Mouse (Mus musculus) ES-Bruce4 (cell line): ENCODE measurements around the gene Pde6h. TPM values are rescaled to one million over a fixed set of nuclear protein-coding genes. Genes with fewer than 3 reads are reported as not detected.

Source experiments
- H3K27ac ChIP-seq: 2 replicates; pipeline ENCODE4 v1.5.1; 2012; ENCODE audit warnings: low read length, inconsistent platforms; ENCODE audit not compliant: insufficient read depth
- H3K27me3 ChIP-seq: 2 replicates; pipeline ENCODE4 v1.6.1; 2012; ENCODE audit warnings: mild to moderate bottlenecking, low read length, inconsistent platforms; ENCODE audit not compliant: control insufficient read depth, poor library complexity, insufficient read depth, severe bottlenecking
- H3K36me3 ChIP-seq: 2 replicates; pipeline ENCODE4 v1.6.1; 2012; ENCODE audit warnings: inconsistent platforms, mild to moderate bottlenecking, low read length, moderate library complexity; ENCODE audit not compliant: control insufficient read depth, poor library complexity, insufficient read depth, severe bottlenecking
- H3K4me1 ChIP-seq: one replicate; pipeline ENCODE4 v1.8.1; 2011; ENCODE audit warnings: low read length; ENCODE audit not compliant: control insufficient read depth, insufficient read depth
- H3K4me3 ChIP-seq: 2 replicates; pipeline ENCODE4 v1.5.1; 2011; ENCODE audit warnings: low read depth, mild to moderate bottlenecking, low read length
- H3K9ac ChIP-seq: 2 replicates; pipeline ENCODE4 v1.6.1; 2012; ENCODE audit warnings: low read depth, mild to moderate bottlenecking, inconsistent platforms; ENCODE audit not compliant: poor library complexity, severe bottlenecking
- H3K9me3 ChIP-seq: replicated peaks from 2 replicates; pipeline ENCODE4 v1.6.1; 2012; ENCODE audit warnings: mild to moderate bottlenecking, low read length, inconsistent platforms; ENCODE audit not compliant: control insufficient read depth, poor library complexity, insufficient read depth, severe bottlenecking
- CTCF ChIP-seq: IDR thresholded peaks from one replicate; pipeline ENCODE4 v1.8.1; 2011; ENCODE audit warnings: low read depth, low read length
- EP300 ChIP-seq: IDR thresholded peaks from 2 replicates; pipeline ENCODE4 v1.6.1; 2011; ENCODE audit warnings: low read depth, low read length; ENCODE audit not compliant: insufficient read depth
- POLR2A ChIP-seq: IDR thresholded peaks from one replicate; pipeline ENCODE4 v1.8.1; 2011; ENCODE audit warnings: low read length; ENCODE audit not compliant: insufficient read depth
- polyA plus RNA-seq: library from polyadenylated mRNA; stranded (reverse); fragments of >200 nt; gene quantifications from 2 replicates; pipeline ENCODE4 v1.2.4, GENCODE M21; 2011; ENCODE audit warnings: low read depth; ENCODE audit not compliant: missing spikeins, insufficient read depth, insufficient read length

Gene Pde6h
- polyA plus RNA-seq, 1 experiment, result not detected

DNA sequence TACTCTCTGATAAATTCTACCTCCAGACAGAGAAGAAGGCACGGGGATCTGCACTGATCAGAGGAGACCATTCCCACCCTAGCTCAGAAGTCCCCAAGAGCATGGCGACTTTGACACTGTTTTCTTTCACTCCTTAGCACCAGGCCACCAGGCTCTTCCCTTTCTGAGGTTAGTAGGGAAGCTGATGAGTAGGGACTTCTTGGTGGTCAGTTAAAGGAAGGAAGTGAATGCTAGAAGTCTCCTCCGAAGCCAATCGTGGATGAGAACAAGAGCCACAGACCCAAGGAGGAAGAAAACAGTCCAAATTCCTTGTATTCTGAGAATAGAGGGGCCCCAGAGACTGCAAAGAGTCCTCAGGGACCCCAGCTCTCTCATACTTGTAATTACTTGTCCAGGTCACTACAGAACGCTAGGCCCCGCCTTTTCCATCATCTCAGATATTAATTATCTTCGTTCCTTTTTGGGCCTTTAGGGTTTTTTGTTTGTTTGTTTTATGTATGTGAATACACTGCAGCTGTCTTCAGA is 65.0 kb downstream of the Pde6h start:
- no peak overlapping the region for H3K4me3 ChIP-seq
- no peaks in the 10 kb centered on the region for H3K4me1 ChIP-seq
- H3K27me3 ChIP-seq, result no peaks in the 10 kb centered on the region
- no peak overlapping the region for H3K9ac ChIP-seq
- H3K36me3 ChIP-seq, result no peaks in the 10 kb centered on the region
- TF ChIP-seq POLR2A, result no peak
- TF ChIP-seq EP300, result no peak
- TF ChIP-seq CTCF, result no peak
- no peak overlapping the region for H3K27ac ChIP-seq
- H3K9me3 ChIP-seq, result no peaks in the 10 kb centered on the region

DNA sequence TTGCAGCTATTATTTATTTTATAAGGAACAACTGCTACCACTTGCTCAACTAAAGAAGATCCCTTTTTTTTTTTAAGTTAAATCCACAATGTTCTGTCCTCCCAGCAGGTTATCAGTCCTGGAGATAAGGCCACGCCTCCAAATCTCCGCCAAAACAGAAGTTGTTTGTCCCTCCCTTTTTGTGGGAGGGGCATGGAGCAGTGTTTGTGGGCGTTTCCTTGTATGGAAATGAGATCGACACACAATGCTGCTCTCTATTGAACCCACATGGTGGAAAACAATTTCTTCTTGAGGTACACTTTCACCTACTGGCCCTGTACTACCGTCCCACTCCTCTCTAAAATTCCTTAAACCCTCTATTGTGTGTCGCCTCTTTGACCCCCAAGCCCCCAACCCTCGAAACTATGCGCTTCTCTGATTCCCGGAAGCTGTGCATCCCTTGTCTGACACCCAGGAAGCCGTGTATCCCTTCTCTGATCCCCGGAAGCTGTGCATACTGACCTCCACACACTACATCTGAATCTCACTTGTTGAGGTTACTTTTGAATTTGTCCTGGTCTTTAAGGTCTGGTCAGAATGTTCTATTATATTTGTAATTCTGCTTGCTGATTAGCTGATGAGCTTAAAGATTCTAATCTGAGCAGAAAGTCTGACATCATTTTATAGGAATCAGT is 66.3 kb downstream of the Pde6h start:
- Histone ChIP-seq H3K9me3 (no peaks in the 10 kb centered on the region), H3K27ac (no peak overlapping the region), H3K27me3 (no peaks in the 10 kb centered on the region), H3K4me3 (peak overlapping the region; percentile 43; the same call in 1 of the 2 replicates), H3K9ac (no peak overlapping the region), H3K4me1 (no peaks in the 10 kb centered on the region), H3K36me3 (no peaks in the 10 kb centered on the region)
- TF ChIP-seq EP300, result no peak
- TF ChIP-seq CTCF, result no peak
- no peak for TF ChIP-seq POLR2A

DNA sequence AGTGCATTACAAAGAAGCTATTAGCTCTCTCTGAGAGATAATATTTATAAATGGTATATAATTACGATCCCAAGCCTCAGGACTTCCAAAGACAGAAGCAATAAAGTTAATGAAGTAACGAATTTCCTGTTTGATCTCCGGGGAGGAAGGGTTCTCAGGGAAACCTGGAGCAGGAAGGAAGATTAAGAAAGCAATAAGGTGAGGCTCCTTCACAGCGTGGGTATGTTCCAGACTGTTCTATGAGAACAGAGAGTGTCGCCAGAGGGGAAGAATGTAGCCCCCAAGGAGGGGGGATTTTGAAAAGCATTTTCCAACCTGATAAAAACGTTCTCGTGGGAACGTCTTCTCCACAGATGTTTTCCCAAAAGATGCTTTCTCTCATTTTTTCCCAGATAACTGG is 66.9 kb downstream of the Pde6h start:
- Histone ChIP-seq H3K4me3 (no peak overlapping the region), H3K27me3 (no peaks in the 10 kb centered on the region), H3K9me3 (no peaks in the 10 kb centered on the region), H3K27ac (no peak overlapping the region), H3K9ac (no peak overlapping the region), H3K36me3 (no peaks in the 10 kb centered on the region), H3K4me1 (no peaks in the 10 kb centered on the region)
- TF ChIP-seq CTCF, result no peak
- TF ChIP-seq EP300, result no peak
- no peak for TF ChIP-seq POLR2A

DNA sequence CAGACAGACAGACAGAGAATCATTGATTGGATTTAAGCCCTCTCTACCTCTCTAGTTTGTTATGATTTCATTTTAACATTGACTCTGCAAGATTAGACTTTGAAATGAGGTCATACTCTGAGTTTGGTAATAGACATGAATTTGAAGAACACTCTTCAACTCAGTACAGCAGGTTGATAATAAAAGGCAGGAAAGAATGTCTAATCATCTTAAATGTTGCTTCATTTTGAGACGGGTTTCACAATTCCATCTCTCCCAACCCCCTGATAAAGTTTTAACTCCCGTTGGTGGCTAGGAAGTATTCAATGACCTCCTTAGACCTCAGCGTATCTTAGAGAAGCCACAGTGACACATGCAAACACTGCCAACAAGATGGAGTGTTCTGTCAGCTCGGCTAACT is 69.9 kb downstream of the Pde6h start:
- Histone ChIP-seq H3K4me1 (no peaks in the 10 kb centered on the region), H3K27ac (no peak overlapping the region), H3K27me3 (no peaks in the 10 kb centered on the region), H3K4me3 (no peak overlapping the region), H3K9ac (no peak overlapping the region), H3K36me3 (no peaks in the 10 kb centered on the region), H3K9me3 (no peaks in the 10 kb centered on the region)
- TF ChIP-seq POLR2A (no peak), EP300 (no peak), CTCF (no peak)

DNA sequence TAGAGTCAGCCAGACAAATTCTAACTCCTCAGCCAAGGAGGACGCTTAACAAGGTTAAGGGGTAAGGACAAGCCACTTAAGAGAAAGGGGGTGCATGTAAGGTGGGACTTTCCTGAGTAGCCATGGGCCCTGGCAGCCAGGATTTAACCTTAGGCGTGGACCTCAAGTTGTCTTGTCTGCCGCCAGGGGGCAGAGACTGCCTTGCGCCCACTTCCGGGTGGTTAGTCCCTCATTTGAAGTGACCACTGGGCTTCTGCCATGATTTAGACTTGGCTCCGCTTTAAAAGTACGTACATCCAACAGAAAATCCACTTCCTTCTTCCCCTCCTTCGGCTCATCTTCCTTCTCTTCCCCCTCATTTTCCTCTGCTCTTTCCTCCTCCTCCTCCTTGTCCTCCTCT is 71.9 kb downstream of the Pde6h start:
- H3K4me1 ChIP-seq, result no peaks in the 10 kb centered on the region
- H3K9me3 ChIP-seq, result no peaks in the 10 kb centered on the region
- H3K36me3 ChIP-seq, result no peaks in the 10 kb centered on the region
- no peak overlapping the region for H3K4me3 ChIP-seq
- H3K27me3 ChIP-seq, result no peaks in the 10 kb centered on the region
- H3K9ac ChIP-seq, result no peak overlapping the region
- TF ChIP-seq POLR2A (no peak), EP300 (no peak), CTCF (peak; percentile 36)
- H3K27ac ChIP-seq, result no peak overlapping the region

DNA sequence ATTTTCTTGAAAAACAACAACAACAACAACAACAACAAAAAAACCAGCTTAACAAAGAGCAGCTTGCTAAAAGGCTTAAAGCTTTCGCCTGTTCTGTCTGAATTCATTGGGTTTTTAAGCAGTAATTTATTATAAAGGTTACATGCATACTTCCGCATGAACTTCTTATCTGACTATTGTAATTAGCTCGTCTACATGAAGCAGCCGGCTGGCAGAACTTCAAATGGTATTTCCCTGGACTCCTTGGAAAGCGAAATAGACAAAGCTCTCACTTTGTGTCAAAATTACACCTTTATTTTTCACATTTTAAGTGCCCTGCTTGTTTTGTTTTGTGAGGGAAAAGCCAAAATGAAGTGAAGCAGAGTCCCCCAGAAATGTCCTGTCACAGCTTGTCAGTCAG is 72.7 kb downstream of the Pde6h start:
- Histone ChIP-seq H3K27ac (no peak overlapping the region), H3K4me3 (no peak overlapping the region), H3K27me3 (no peaks in the 10 kb centered on the region), H3K9me3 (no peaks in the 10 kb centered on the region), H3K36me3 (no peaks in the 10 kb centered on the region), H3K4me1 (no peaks in the 10 kb centered on the region), H3K9ac (no peak overlapping the region)
- TF ChIP-seq POLR2A (no peak), EP300 (no peak)
